Mouse (Mus musculus): ENCODE results near the gene Gpnmb. TPM values are rescaled to one million over a fixed set of nuclear protein-coding genes. Genes with fewer than 3 reads are reported as not detected.

Gpnmb gene
- polyA plus RNA-seq (2017; shearing (Covaris generic)) = 2.0 TPM

GRCm38 (mm10) chr6:49036275-49037267 lies at the start of gene Gpnmb:
Gene Gpnmb (plus strand): TSS chr6:49036546.

GRCm38 (mm10) chr6:49073304-49074116 lies 37.2 kb downstream of the Gpnmb start, which contains the start of gene Malsu1:
Gene Malsu1 (plus strand): TSS chr6:49073795.

Other genes with a start within 250 kb of the Gpnmb start
- gene Tmem176a, start 195.6 kb upstream of the Gpnmb start, polyA plus RNA-seq (2017; shearing (Covaris generic)) = 10.3 TPM
- 15.7 TPM for gene Tmem176b, start 195.1 kb upstream of the Gpnmb start, polyA plus RNA-seq (2017; shearing (Covaris generic))
- gene Aoc1, start 163.7 kb upstream of the Gpnmb start, polyA plus RNA-seq (2017; shearing (Covaris generic)) = 0.35 TPM
- not detected for gene 1600015I10Rik, start 106.7 kb upstream of the Gpnmb start, polyA plus RNA-seq (2017; shearing (Covaris generic))
- gene Doxl2, start 61.6 kb upstream of the Gpnmb start, polyA plus RNA-seq (2017; shearing (Covaris generic)) = not detected
- not detected for gene Svs1, start 49.7 kb upstream of the Gpnmb start, polyA plus RNA-seq (2017; shearing (Covaris generic))
- 33.0 TPM for gene Malsu1, start 37.2 kb downstream of the Gpnmb start, polyA plus RNA-seq (2017; shearing (Covaris generic))
- gene Igf2bp3, start 178.4 kb downstream of the Gpnmb start, polyA plus RNA-seq (2017; shearing (Covaris generic)) = 2.6 TPM
- 54.1 TPM for gene Tra2a, start 227.5 kb downstream of the Gpnmb start, polyA plus RNA-seq (2017; shearing (Covaris generic))

All from inflammation-experienced regulatory T-cells, adult 16 weeks (primary cell).